Mouse (Mus musculus): ENCODE measurements around the gene Ssh1. TPM values are rescaled to one million over a fixed set of nuclear protein-coding genes. Genes with fewer than 3 reads are reported as not detected.

The Ssh1 gene
- total and polyA plus RNA-seq, 2 experiments from 2014 or later, result 9.7 to 14.5 TPM

- WGBS, result 12% methylated on average over 17 of the region's 17 CpGs
- TF ChIP-seq CTCF (IDR thresholded peaks at IDR 0.05; ENCODE audit: low read depth), result no peak
- Histone ChIP-seq H3K9me3 (ENCODE audit: low read length) (no peaks in the 10 kb centered on the region), H3K27ac (peak overlapping the region; percentile 97), H3K4me2 (ENCODE audit: low read depth, low read length) (peak overlapping the region; percentile 83), H3K9ac (replicated peaks; ENCODE audit: low read length) (peak overlapping the region; percentile 98), H3K4me3 (ENCODE audit: low read length) (peak overlapping the region; percentile 84), H3K4me1 (ENCODE audit: insufficient read depth, low read length) (peaks cover 14% of the 10 kb centered on the region; the same call in 1 of the 2 replicates), H3K36me3 (ENCODE audit: insufficient read depth, low read length) (no peaks in the 10 kb centered on the region), H3K27me3 (ENCODE audit: insufficient read depth, low read length) (no peaks in the 10 kb centered on the region)
- ATAC-seq (no peak), DNase-seq (ENCODE audit: low spot score) (peak; percentile 48)
Measured at GRCm38 (mm10) chr5:113906958-113907735, 86.5 kb downstream of the Ssh1 start.

- no peak overlapping the region for H3K27ac ChIP-seq
- WGBS, result 45% methylated on average over 4 of the region's 4 CpGs
- DNase-seq (ENCODE audit: low spot score) (no peak), ATAC-seq (no peak)
- no peak overlapping the region for H3K9ac ChIP-seq (replicated peaks; ENCODE audit: low read length)
- peaks cover 23% of the 10 kb centered on the region; the same call in 1 of the 2 replicates for H3K4me1 ChIP-seq (ENCODE audit: insufficient read depth, low read length)
- H3K4me3 ChIP-seq (ENCODE audit: low read length), result no peak overlapping the region
- no peaks in the 10 kb centered on the region for H3K9me3 ChIP-seq (ENCODE audit: low read length)
- H3K4me2 ChIP-seq (ENCODE audit: low read depth, low read length), result peak overlapping the region; percentile 83
- no peaks in the 10 kb centered on the region for H3K36me3 ChIP-seq (ENCODE audit: insufficient read depth, low read length)
- TF ChIP-seq CTCF (IDR thresholded peaks at IDR 0.05; ENCODE audit: low read depth), result no peak
- no peaks in the 10 kb centered on the region for H3K27me3 ChIP-seq (ENCODE audit: insufficient read depth, low read length)
Measured at GRCm38 (mm10) chr5:113904987-113905386, 88.7 kb downstream of the Ssh1 start.

DNA sequence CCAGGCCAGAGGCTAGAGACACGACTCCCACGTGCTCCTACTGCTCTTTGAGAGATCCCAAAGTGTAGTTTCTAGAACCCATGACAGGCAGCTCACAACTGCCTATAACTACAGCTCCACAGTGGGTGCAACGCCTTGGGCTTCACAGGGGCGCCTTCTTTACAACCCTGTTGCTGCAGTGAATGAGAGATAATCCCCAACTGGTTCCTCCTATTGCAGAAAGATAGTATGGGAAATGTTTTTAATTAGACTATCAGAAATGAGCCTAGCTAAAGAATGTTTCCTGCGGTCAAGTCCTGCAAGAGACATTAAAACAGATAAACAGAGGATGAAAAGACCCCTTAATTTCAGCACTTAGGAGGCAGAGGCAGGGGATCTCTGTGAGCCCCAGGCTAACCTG, 90.7 kb downstream of the Ssh1 start:
- no peak for DNase-seq (ENCODE audit: low spot score)
- H3K9me3 ChIP-seq (ENCODE audit: low read length), result no peaks in the 10 kb centered on the region
- no peak overlapping the region for H3K9ac ChIP-seq (replicated peaks; ENCODE audit: low read length)
- no peak for ATAC-seq
- no peaks in the 10 kb centered on the region for H3K36me3 ChIP-seq (ENCODE audit: insufficient read depth, low read length)
- H3K4me3 ChIP-seq (ENCODE audit: low read length), result no peak overlapping the region
- 87% methylated on average over 5 of the region's 5 CpGs for WGBS
- H3K27ac ChIP-seq, result no peak overlapping the region
- peaks cover 24% of the 10 kb centered on the region; the same call in 1 of the 2 replicates for H3K4me1 ChIP-seq (ENCODE audit: insufficient read depth, low read length)
- no peak overlapping the region for H3K4me2 ChIP-seq (ENCODE audit: low read depth, low read length)
- H3K27me3 ChIP-seq (ENCODE audit: insufficient read depth, low read length), result no peaks in the 10 kb centered on the region
- no peak for TF ChIP-seq CTCF (IDR thresholded peaks at IDR 0.05; ENCODE audit: low read depth)

- 68% methylated on average over 6 of the region's 6 CpGs for WGBS
- TF ChIP-seq CTCF (IDR thresholded peaks at IDR 0.05; ENCODE audit: low read depth), result no peak
- Histone ChIP-seq H3K4me1 (ENCODE audit: insufficient read depth, low read length) (peaks cover 24% of the 10 kb centered on the region; the same call in 1 of the 2 replicates), H3K27ac (no peak overlapping the region), H3K9me3 (ENCODE audit: low read length) (no peaks in the 10 kb centered on the region), H3K27me3 (ENCODE audit: insufficient read depth, low read length) (no peaks in the 10 kb centered on the region), H3K36me3 (ENCODE audit: insufficient read depth, low read length) (no peaks in the 10 kb centered on the region), H3K4me2 (ENCODE audit: low read depth, low read length) (no peak overlapping the region), H3K9ac (replicated peaks; ENCODE audit: low read length) (no peak overlapping the region), H3K4me3 (ENCODE audit: low read length) (no peak overlapping the region)
- DNase-seq (ENCODE audit: low spot score) (no peak), ATAC-seq (no peak)
Measured at GRCm38 (mm10) chr5:113902017-113902416, 91.7 kb downstream of the Ssh1 start.

GRCm38 (mm10) chr5:113901074-113901571, 92.6 kb downstream of the Ssh1 start:
- H3K27ac ChIP-seq, result no peak overlapping the region
- WGBS, result 35% methylated on average over 8 of the region's 8 CpGs
- TF ChIP-seq CTCF (IDR thresholded peaks at IDR 0.05; ENCODE audit: low read depth), result no peak
- peaks cover 21% of the 10 kb centered on the region; the same call in 1 of the 2 replicates for H3K4me1 ChIP-seq (ENCODE audit: insufficient read depth, low read length)
- DNase-seq (ENCODE audit: low spot score) (no peak), ATAC-seq (no peak)
- no peaks in the 10 kb centered on the region for H3K9me3 ChIP-seq (ENCODE audit: low read length)
- no peaks in the 10 kb centered on the region for H3K36me3 ChIP-seq (ENCODE audit: insufficient read depth, low read length)
- no peak overlapping the region for H3K4me3 ChIP-seq (ENCODE audit: low read length)
- H3K27me3 ChIP-seq (ENCODE audit: insufficient read depth, low read length), result no peaks in the 10 kb centered on the region
- no peak overlapping the region for H3K9ac ChIP-seq (replicated peaks; ENCODE audit: low read length)
- H3K4me2 ChIP-seq (ENCODE audit: low read depth, low read length), result no peak overlapping the region

DNA sequence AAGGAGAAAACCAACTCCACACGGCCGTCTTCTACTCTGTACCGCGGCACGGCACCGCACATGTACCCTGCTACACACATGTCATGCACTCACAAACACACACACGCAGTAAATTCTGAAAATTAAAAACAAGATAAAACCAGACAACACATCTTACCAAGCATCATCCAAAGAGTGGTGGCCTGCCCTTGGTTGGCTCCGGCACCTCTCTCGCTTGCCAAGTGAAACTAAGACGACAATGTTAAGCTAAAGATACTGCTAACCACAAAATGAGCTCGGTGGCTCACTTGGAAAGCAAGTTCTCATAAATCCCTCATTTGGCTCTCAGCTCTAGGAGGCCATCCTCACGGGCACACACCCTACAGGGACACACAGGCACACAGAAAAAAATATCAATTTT, 94.2 kb downstream of the Ssh1 start:
- H3K27me3 ChIP-seq (ENCODE audit: insufficient read depth, low read length), result no peaks in the 10 kb centered on the region
- DNase-seq (ENCODE audit: low spot score), result no peak
- no peak overlapping the region for H3K27ac ChIP-seq
- no peak overlapping the region for H3K4me3 ChIP-seq (ENCODE audit: low read length)
- H3K4me2 ChIP-seq (ENCODE audit: low read depth, low read length), result no peak overlapping the region
- peaks cover 13% of the 10 kb centered on the region; the same call in 1 of the 2 replicates for H3K4me1 ChIP-seq (ENCODE audit: insufficient read depth, low read length)
- ATAC-seq, result no peak
- H3K9ac ChIP-seq (replicated peaks; ENCODE audit: low read length), result no peak overlapping the region
- no peak for TF ChIP-seq CTCF (IDR thresholded peaks at IDR 0.05; ENCODE audit: low read depth)
- no peaks in the 10 kb centered on the region for H3K36me3 ChIP-seq (ENCODE audit: insufficient read depth, low read length)
- 82% methylated on average over 12 of the region's 12 CpGs for WGBS
- no peaks in the 10 kb centered on the region for H3K9me3 ChIP-seq (ENCODE audit: low read length)

GRCm38 (mm10) chr5:113892005-113892404, 101.7 kb downstream of the Ssh1 start:
- H3K4me1 ChIP-seq (ENCODE audit: insufficient read depth, low read length), result peaks cover 11% of the 10 kb centered on the region
- H3K36me3 ChIP-seq (ENCODE audit: insufficient read depth, low read length), result no peaks in the 10 kb centered on the region
- DNase-seq (ENCODE audit: low spot score) (no peak), ATAC-seq (no peak)
- no peak overlapping the region for H3K4me3 ChIP-seq (ENCODE audit: low read length)
- no peaks in the 10 kb centered on the region for H3K27me3 ChIP-seq (ENCODE audit: insufficient read depth, low read length)
- 75% methylated on average over 7 of the region's 7 CpGs for WGBS
- TF ChIP-seq CTCF (IDR thresholded peaks at IDR 0.05; ENCODE audit: low read depth), result no peak
- H3K4me2 ChIP-seq (ENCODE audit: low read depth, low read length), result no peak overlapping the region
- no peaks in the 10 kb centered on the region for H3K9me3 ChIP-seq (ENCODE audit: low read length)
- H3K9ac ChIP-seq (replicated peaks; ENCODE audit: low read length), result no peak overlapping the region
- H3K27ac ChIP-seq, result 0 out of 2 replicates have a peak overlapping the region, but pooled peaks have one; percentile 8
